Mouse (Mus musculus) thymus, postnatal 14 days (tissue): ENCODE results near the gene 5330417H12Rik.
A peak's percentile ranks its signal among the peaks of the same experiment; 100 is the strongest.

Experiments
- DNase-seq: peaks from one replicate; pipeline ENCODE4 v3.0.0; 2021

5330417H12Rik gene

GRCm38 (mm10) chr7:107625061-107625460 is at the start of gene 5330417H12Rik:
Gene 5330417H12Rik, minus strand, starts transcription at chr7:107625161.
- DNase-seq, result no peak

GRCm38 (mm10) chr7:107668514-107668913 is 43.6 kb upstream of the 5330417H12Rik start:
- DNase-seq, result no peak

- DNase-seq, result no peak
These were observed 41.4 kb upstream of the 5330417H12Rik start for GRCm38 (mm10) chr7:107666262-107666902.

GRCm38 (mm10) chr7:107665586-107666261 is 40.8 kb upstream of the 5330417H12Rik start:
- DNase-seq, result no peak

GRCm38 (mm10) chr7:107665221-107665585 is 40.2 kb upstream of the 5330417H12Rik start:
- DNase-seq, result no peak

GRCm38 (mm10) chr7:107664063-107665056 is 39.4 kb upstream of the 5330417H12Rik start:
- no peak for DNase-seq

- no peak for DNase-seq
These were observed 38.7 kb upstream of the 5330417H12Rik start for GRCm38 (mm10) chr7:107663621-107664020.

- DNase-seq, result no peak
These were observed 36.9 kb upstream of the 5330417H12Rik start for GRCm38 (mm10) chr7:107661843-107662281.

- DNase-seq, result peak; percentile 67
These were observed 36.4 kb upstream of the 5330417H12Rik start for GRCm38 (mm10) chr7:107661189-107661842.

GRCm38 (mm10) chr7:107659186-107659918 is 34.4 kb upstream of the 5330417H12Rik start:
- DNase-seq, result peak; percentile 76

- DNase-seq, result no peak
These were observed 31.5 kb upstream of the 5330417H12Rik start for GRCm38 (mm10) chr7:107656451-107656850.

GRCm38 (mm10) chr7:107651821-107652220 is 26.9 kb upstream of the 5330417H12Rik start:
- DNase-seq, result no peak

GRCm38 (mm10) chr7:107649990-107650389 is 25.0 kb upstream of the 5330417H12Rik start:
- no peak for DNase-seq

GRCm38 (mm10) chr7:107648937-107649688 is 24.2 kb upstream of the 5330417H12Rik start:
- no peak for DNase-seq

- peak; percentile 17 for DNase-seq
These were observed 20.0 kb upstream of the 5330417H12Rik start for GRCm38 (mm10) chr7:107644987-107645386.

GRCm38 (mm10) chr7:107642586-107643275 is 17.8 kb upstream of the 5330417H12Rik start:
- no peak for DNase-seq

- DNase-seq, result no peak
These were observed 13.1 kb upstream of the 5330417H12Rik start for GRCm38 (mm10) chr7:107638026-107638425.

- no peak for DNase-seq
These were observed 12.4 kb upstream of the 5330417H12Rik start for GRCm38 (mm10) chr7:107637398-107637797.

- DNase-seq, result no peak
These were observed 8.2 kb upstream of the 5330417H12Rik start for GRCm38 (mm10) chr7:107633201-107633600.

GRCm38 (mm10) chr7:107628383-107628782 is 3.4 kb upstream of the 5330417H12Rik start:
- no peak for DNase-seq
